Mouse (Mus musculus) cerebellum, adult 8-10 months (tissue): ENCODE data around the gene Rbm18.
A peak's percentile ranks its signal among the peaks of the same experiment; 100 is the strongest.

Source experiments
- DNase-seq: peaks from one replicate; pipeline ENCODE4 v3.0.0; 2022

The Rbm18 gene

GRCm38 (mm10) chr2:36104436-36104955 is 32.1 kb downstream of the Rbm18 start:
- DNase-seq: no peak

- DNase-seq: peak; percentile 12
Observed at GRCm38 (mm10) chr2:36103555-36104367, 32.8 kb downstream of the Rbm18 start.

GRCm38 (mm10) chr2:36103069-36103554 is 33.5 kb downstream of the Rbm18 start:
- DNase-seq: no peak

- no peak for DNase-seq
Observed at GRCm38 (mm10) chr2:36102559-36102946, 34.0 kb downstream of the Rbm18 start.

GRCm38 (mm10) chr2:36101866-36102558 is 34.6 kb downstream of the Rbm18 start:
- DNase-seq: no peak

- DNase-seq: no peak
Observed at GRCm38 (mm10) chr2:36099739-36100138, 36.8 kb downstream of the Rbm18 start.

GRCm38 (mm10) chr2:36098021-36098420 is 38.6 kb downstream of the Rbm18 start:
- no peak for DNase-seq

- no peak for DNase-seq
Observed at GRCm38 (mm10) chr2:36097129-36097815, 39.3 kb downstream of the Rbm18 start.

GRCm38 (mm10) chr2:36093914-36094475 is 42.6 kb downstream of the Rbm18 start:
- no peak for DNase-seq

GRCm38 (mm10) chr2:36093301-36093700 is 43.3 kb downstream of the Rbm18 start:
- DNase-seq: no peak

- no peak for DNase-seq
Observed at GRCm38 (mm10) chr2:36092748-36093147, 43.8 kb downstream of the Rbm18 start.

GRCm38 (mm10) chr2:36090853-36091741 is 45.5 kb downstream of the Rbm18 start:
- DNase-seq: no peak

GRCm38 (mm10) chr2:36089190-36089589 is 47.4 kb downstream of the Rbm18 start:
- DNase-seq: no peak

- no peak for DNase-seq
Observed at GRCm38 (mm10) chr2:36085041-36085440, 51.5 kb downstream of the Rbm18 start.

- DNase-seq: no peak
Observed at GRCm38 (mm10) chr2:36082802-36083580, 53.6 kb downstream of the Rbm18 start.

GRCm38 (mm10) chr2:36081446-36081845 is 55.1 kb downstream of the Rbm18 start:
- DNase-seq: no peak

- no peak for DNase-seq
Observed at GRCm38 (mm10) chr2:36077160-36077761, 59.3 kb downstream of the Rbm18 start.

- DNase-seq: no peak
Observed at GRCm38 (mm10) chr2:36075210-36075609, 61.4 kb downstream of the Rbm18 start.

- no peak for DNase-seq
Observed at GRCm38 (mm10) chr2:36073781-36074180, 62.8 kb downstream of the Rbm18 start.

- no peak for DNase-seq
Observed at GRCm38 (mm10) chr2:36071660-36072305, 64.8 kb downstream of the Rbm18 start.
